Mouse (Mus musculus): ENCODE measurements around the gene Ccdc78. TPM values are rescaled to one million over a fixed set of nuclear protein-coding genes. Genes with fewer than 3 reads are reported as not detected.
"Not testable (repeated sequence)": the region's sequence is repeated elsewhere in the genome, so short reads cannot be mapped to it uniquely, and the experiment has no call there.

The Ccdc78 gene
- polyA plus RNA-seq, 1 experiment from 2014 or later = 0.09 TPM

GRCm38 (mm10) chr17:25802825-25803517 is 16.6 kb downstream of the Ccdc78 start:
- WGBS = 8% methylated on average over 10 of the region's 10 CpGs
- ATAC-seq (ENCODE audit: insufficient number of reproducible peaks, low FRiP score, low TSS enrichment, low read depth) = 0 out of 2 replicates have a peak, but pooled peaks have one; percentile 15

GRCm38 (mm10) chr17:25806507-25806906 is 20.1 kb downstream of the Ccdc78 start:
- Histone ChIP-seq H3K27me3 (peaks cover 66% of the 10 kb centered on the region), H3K36me3 (no peaks in the 10 kb centered on the region), H3K9ac (no peak overlapping the region), H3K9me3 (no peaks in the 10 kb centered on the region), H3K4me1 (peaks cover 18% of the 10 kb centered on the region), H3K4me2 (no peak overlapping the region), H3K27ac (no peak overlapping the region), H3K4me3 (no peak overlapping the region)
- ATAC-seq (ENCODE audit: insufficient number of reproducible peaks, low FRiP score, low TSS enrichment, low read depth) = no peak
- 79% methylated on average over 4 of the region's 4 CpGs for WGBS

More at GRCm38 (mm10) chr17:25802825-25803517, 16.6 kb downstream of the Ccdc78 start:
- no peak overlapping the region for H3K4me2 ChIP-seq
- no peak overlapping the region for H3K4me3 ChIP-seq
- H3K27ac ChIP-seq = no peak overlapping the region
- no peak overlapping the region for H3K9ac ChIP-seq
- no peaks in the 10 kb centered on the region for H3K4me1 ChIP-seq
- H3K27me3 ChIP-seq = peaks cover 35% of the 10 kb centered on the region
- no peaks in the 10 kb centered on the region for H3K36me3 ChIP-seq
- H3K9me3 ChIP-seq = no peaks in the 10 kb centered on the region

GRCm38 (mm10) chr17:25807452-25807851 is 21.1 kb downstream of the Ccdc78 start:
- not testable (repeated sequence) for H3K9me3 ChIP-seq; H3K27ac ChIP-seq; H3K4me2 ChIP-seq; H3K9ac ChIP-seq; H3K36me3 ChIP-seq; H3K4me3 ChIP-seq; ATAC-seq (ENCODE audit: insufficient number of reproducible peaks, low FRiP score, low TSS enrichment, low read depth)
- H3K4me1 ChIP-seq = peaks cover 18% of the 10 kb centered on the region
- H3K27me3 ChIP-seq = peaks cover 69% of the 10 kb centered on the region
- 36% methylated on average over 2 of the region's 2 CpGs for WGBS

- Histone ChIP-seq H3K9me3 (no peaks in the 10 kb centered on the region), H3K36me3 (no peaks in the 10 kb centered on the region), H3K27ac (no peak overlapping the region), H3K4me2 (peak overlapping the region; percentile 94), H3K27me3 (peaks cover 70% of the 10 kb centered on the region), H3K4me3 (peak overlapping the region; percentile 60), H3K4me1 (peaks cover 18% of the 10 kb centered on the region), H3K9ac (no peak overlapping the region)
- WGBS = 32% methylated on average over 5 of the region's 5 CpGs
- no peak for ATAC-seq (ENCODE audit: insufficient number of reproducible peaks, low FRiP score, low TSS enrichment, low read depth)
Observed at GRCm38 (mm10) chr17:25808028-25808427, 21.6 kb downstream of the Ccdc78 start.

GRCm38 (mm10) chr17:25808789-25809605 is 22.6 kb downstream of the Ccdc78 start, which contains the start of gene Fbxl16:
Gene Fbxl16 (plus strand): TSS chr17:25809085.
- no peak within 1 kb of the TSS for H3K27ac ChIP-seq
- WGBS = under 1% methylated on average over 76 of the region's 100 CpGs

GRCm38 (mm10) chr17:25809606-25810340 is 23.4 kb downstream of the Ccdc78 start:
- H3K27ac ChIP-seq = no peak overlapping the region
- WGBS = 8% methylated on average over 25 of the region's 25 CpGs
- ATAC-seq (ENCODE audit: insufficient number of reproducible peaks, low FRiP score, low TSS enrichment, low read depth) = no peak

More at GRCm38 (mm10) chr17:25808789-25809605, 22.6 kb downstream of the Ccdc78 start, which contains the start of gene Fbxl16:
- Histone ChIP-seq H3K4me3 (peak within 1 kb of the TSS; percentile 60), H3K27me3 (peaks cover 65% of the 10 kb centered on the region), H3K36me3 (no peaks in the 10 kb centered on the region), H3K9ac (peak within 1 kb of the TSS; percentile 37), H3K9me3 (no peaks in the 10 kb centered on the region), H3K4me1 (peaks cover 22% of the 10 kb centered on the region), H3K4me2 (peak within 1 kb of the TSS; percentile 94)
- ATAC-seq (ENCODE audit: insufficient number of reproducible peaks, low FRiP score, low TSS enrichment, low read depth) = peak; percentile 78

GRCm38 (mm10) chr17:25810890-25811289 is 24.5 kb downstream of the Ccdc78 start:
- Histone ChIP-seq H3K4me3 (no peak overlapping the region), H3K9me3 (no peaks in the 10 kb centered on the region), H3K4me1 (peaks cover 22% of the 10 kb centered on the region), H3K27me3 (peaks cover 72% of the 10 kb centered on the region), H3K27ac (no peak overlapping the region), H3K9ac (no peak overlapping the region), H3K4me2 (no peak overlapping the region), H3K36me3 (no peaks in the 10 kb centered on the region)
- no peak for ATAC-seq (ENCODE audit: insufficient number of reproducible peaks, low FRiP score, low TSS enrichment, low read depth)
- WGBS = 71% methylated on average over 4 of the region's 4 CpGs

More at GRCm38 (mm10) chr17:25809606-25810340, 23.4 kb downstream of the Ccdc78 start:
- no peaks in the 10 kb centered on the region for H3K36me3 ChIP-seq
- H3K9me3 ChIP-seq = no peaks in the 10 kb centered on the region
- H3K9ac ChIP-seq = peak overlapping the region; percentile 37; the same call in 1 of the 2 replicates
- H3K4me2 ChIP-seq = peak overlapping the region; percentile 94
- peak overlapping the region; percentile 60 for H3K4me3 ChIP-seq
- H3K27me3 ChIP-seq = peaks cover 67% of the 10 kb centered on the region
- peaks cover 22% of the 10 kb centered on the region for H3K4me1 ChIP-seq

- 2% methylated on average over 20 of the region's 20 CpGs for WGBS
- no peak overlapping the region for H3K4me3 ChIP-seq
- no peak overlapping the region for H3K4me2 ChIP-seq
Observed at GRCm38 (mm10) chr17:25813471-25813870, 27.1 kb downstream of the Ccdc78 start.

GRCm38 (mm10) chr17:25817662-25818061 is 31.3 kb downstream of the Ccdc78 start:
- 75% methylated on average over 11 of the region's 11 CpGs for WGBS
- no peak for ATAC-seq (ENCODE audit: insufficient number of reproducible peaks, low FRiP score, low TSS enrichment, low read depth)
- peaks cover 8% of the 10 kb centered on the region for H3K4me1 ChIP-seq
- no peak overlapping the region for H3K27ac ChIP-seq
- no peak overlapping the region for H3K4me2 ChIP-seq
- H3K9ac ChIP-seq = no peak overlapping the region
- peaks cover 78% of the 10 kb centered on the region for H3K27me3 ChIP-seq
- no peaks in the 10 kb centered on the region for H3K36me3 ChIP-seq
- H3K4me3 ChIP-seq = no peak overlapping the region
- no peaks in the 10 kb centered on the region for H3K9me3 ChIP-seq

More at GRCm38 (mm10) chr17:25813471-25813870, 27.1 kb downstream of the Ccdc78 start:
- no peaks in the 10 kb centered on the region for H3K9me3 ChIP-seq
- no peak for ATAC-seq (ENCODE audit: insufficient number of reproducible peaks, low FRiP score, low TSS enrichment, low read depth)
- no peak overlapping the region for H3K27ac ChIP-seq
- H3K9ac ChIP-seq = no peak overlapping the region
- H3K36me3 ChIP-seq = no peaks in the 10 kb centered on the region
- H3K27me3 ChIP-seq = peaks cover 86% of the 10 kb centered on the region
- peaks cover 19% of the 10 kb centered on the region for H3K4me1 ChIP-seq

- peak; percentile 38; the same call in 1 of the 2 replicates for ATAC-seq (ENCODE audit: insufficient number of reproducible peaks, low FRiP score, low TSS enrichment, low read depth)
- Histone ChIP-seq H3K9ac (no peak overlapping the region), H3K4me2 (peak overlapping the region; percentile 38), H3K36me3 (no peaks in the 10 kb centered on the region), H3K9me3 (no peaks in the 10 kb centered on the region), H3K27ac (no peak overlapping the region), H3K4me1 (peaks cover 10% of the 10 kb centered on the region), H3K4me3 (peak overlapping the region; percentile 19), H3K27me3 (peaks cover 68% of the 10 kb centered on the region)
- WGBS = 7% methylated on average over 46 of the region's 46 CpGs
Observed at GRCm38 (mm10) chr17:25818851-25819780, 32.7 kb downstream of the Ccdc78 start.
